Mouse (Mus musculus): ENCODE data around the gene Cfap65.

The Cfap65 gene

GRCm38 (mm10) chr1:74935402-74935801 lies at the start of gene Cfap65:
Gene Cfap65 (minus strand): TSS chr1:74935599.
- DNase-seq (ENCODE audit: inconsistent age in 2 of 2, low spot score in 1 of 2): peak; percentile 38 to 81

GRCm38 (mm10) chr1:74977001-74977400 lies 41.6 kb upstream of the Cfap65 start:
- no peak for DNase-seq (ENCODE audit: inconsistent age in 2 of 2, low spot score in 1 of 2)

GRCm38 (mm10) chr1:74975936-74976335 lies 40.5 kb upstream of the Cfap65 start:
- no peak for DNase-seq (ENCODE audit: inconsistent age in 2 of 2, low spot score in 1 of 2)

- DNase-seq (ENCODE audit: inconsistent age in 2 of 2, low spot score in 1 of 2): no peak
Measured at GRCm38 (mm10) chr1:74973590-74973989, 38.2 kb upstream of the Cfap65 start.

GRCm38 (mm10) chr1:74971353-74972050 lies 36.1 kb upstream of the Cfap65 start:
- no peak for DNase-seq (ENCODE audit: inconsistent age in 2 of 2, low spot score in 1 of 2)

- DNase-seq (ENCODE audit: inconsistent age in 2 of 2, low spot score in 1 of 2): peak in 1 of 2 experiments; percentile 28
Measured at GRCm38 (mm10) chr1:74967962-74968580, 32.7 kb upstream of the Cfap65 start.

- DNase-seq (ENCODE audit: inconsistent age in 2 of 2, low spot score in 1 of 2): peak; percentile 77 to 91
Measured at GRCm38 (mm10) chr1:74964494-74965215, 29.3 kb upstream of the Cfap65 start.

GRCm38 (mm10) chr1:74962853-74963227 lies 27.4 kb upstream of the Cfap65 start:
- no peak for DNase-seq (ENCODE audit: inconsistent age in 2 of 2, low spot score in 1 of 2)

GRCm38 (mm10) chr1:74962126-74962852 lies 26.9 kb upstream of the Cfap65 start:
- no peak for DNase-seq (ENCODE audit: inconsistent age in 2 of 2, low spot score in 1 of 2)

- DNase-seq (ENCODE audit: inconsistent age in 2 of 2, low spot score in 1 of 2): no peak
Measured at GRCm38 (mm10) chr1:74961722-74962121, 26.3 kb upstream of the Cfap65 start.

- no peak for DNase-seq (ENCODE audit: inconsistent age in 2 of 2, low spot score in 1 of 2)
Measured at GRCm38 (mm10) chr1:74960059-74960458, 24.7 kb upstream of the Cfap65 start.

- peak in 1 of 2 experiments; percentile 29 for DNase-seq (ENCODE audit: inconsistent age in 2 of 2, low spot score in 1 of 2)
Measured at GRCm38 (mm10) chr1:74951556-74952210, 16.3 kb upstream of the Cfap65 start, which contains the start of gene Ihh. Gene Ihh (minus strand): TSS chr1:74951672.

GRCm38 (mm10) chr1:74950576-74951490 lies 15.4 kb upstream of the Cfap65 start:
- DNase-seq (ENCODE audit: inconsistent age in 2 of 2, low spot score in 1 of 2): no peak

- DNase-seq (ENCODE audit: inconsistent age in 2 of 2, low spot score in 1 of 2): no peak
Measured at GRCm38 (mm10) chr1:74950066-74950465, 14.7 kb upstream of the Cfap65 start.

GRCm38 (mm10) chr1:74949666-74950050 lies 14.3 kb upstream of the Cfap65 start:
- DNase-seq (ENCODE audit: inconsistent age in 2 of 2, low spot score in 1 of 2): peak; percentile 23 to 63

- DNase-seq (ENCODE audit: inconsistent age in 2 of 2, low spot score in 1 of 2): peak; percentile 65 to 89
Measured at GRCm38 (mm10) chr1:74948784-74949665, 13.6 kb upstream of the Cfap65 start.

GRCm38 (mm10) chr1:74947986-74948670 lies 12.7 kb upstream of the Cfap65 start:
- peak; percentile 34 to 64 for DNase-seq (ENCODE audit: inconsistent age in 2 of 2, low spot score in 1 of 2)
